Mouse (Mus musculus) kidney, embryonic 16.5 days (tissue): ENCODE results near the gene Wwc1. TPM values are rescaled to one million over a fixed set of nuclear protein-coding genes. Genes with fewer than 3 reads are reported as not detected.
"Not testable (repeated sequence)": the region's sequence is repeated elsewhere in the genome, so short reads cannot be mapped to it uniquely, and the experiment has no call there.

Source experiments
- ATAC-seq: fragments of 200-750 bp; cut with Nextera tagmentation; 2 replicates; pipeline ENCODE4 v1.8.0; 2017; ENCODE audit warnings: moderate TSS enrichment; ENCODE audit not compliant: low FRiP score, low TSS enrichment
- H3K27ac ChIP-seq: fragments of 300-500 bp; sonication (generic); 2 replicates; pipeline ENCODE4 v1.5.1; 2014; ENCODE audit warnings: low read length
- H3K27me3 ChIP-seq: fragments of 300-500 bp; sonication (generic); 2 replicates; pipeline ENCODE4 v1.6.1; 2014; ENCODE audit warnings: low read length, control low read depth, mixed read lengths; ENCODE audit not compliant: insufficient read depth
- H3K36me3 ChIP-seq: fragments of 300-500 bp; sonication (generic); 2 replicates; pipeline ENCODE4 v1.6.1; 2014; ENCODE audit warnings: low read length, control low read depth, mixed read lengths; ENCODE audit not compliant: insufficient read depth
- H3K4me1 ChIP-seq: fragments of 300-500 bp; sonication (generic); 2 replicates; pipeline ENCODE4 v1.6.1; 2014; ENCODE audit warnings: low read length, control low read depth, mixed read lengths; ENCODE audit not compliant: insufficient read depth
- H3K4me2 ChIP-seq: fragments of 300-500 bp; sonication (generic); replicated peaks from 2 replicates; pipeline ENCODE4 v1.6.1; 2014; ENCODE audit warnings: low read depth, low read length
- H3K4me3 ChIP-seq: fragments of 300-500 bp; sonication (generic); 2 replicates; pipeline ENCODE4 v1.5.1; 2014; ENCODE audit warnings: mild to moderate bottlenecking, low read length
- H3K9ac ChIP-seq: fragments of 300-500 bp; sonication (generic); replicated peaks from 2 replicates; pipeline ENCODE4 v1.6.1; 2014; ENCODE audit warnings: low read length
- H3K9me3 ChIP-seq: fragments of 300-500 bp; sonication (generic); 2 replicates; pipeline ENCODE4 v1.6.1; 2016; ENCODE audit warnings: low read length, control low read depth
- WGBS: fragments of 180-500 bp; shearing (Covaris S2); extraction: QIAGEN DNeasy Blood & Tissue Kit; methylation state at CpG from one replicate; pipeline ENCODE4 v1.1.7; 2014; 5-methylcytosine and 5-hydroxymethylcytosine counted together
- polyA plus RNA-seq: library from polyadenylated mRNA; unstranded; fragments of >200 nt; fragmentation: Nextera tagmentation; extraction: Ambion mirVana; gene quantifications from 2 replicates; pipeline ENCODE4 v1.2.1, GENCODE M21; 2015

Gene Wwc1
- polyA plus RNA-seq, 1 experiment from 2014 or later = 5.9 TPM

DNA sequence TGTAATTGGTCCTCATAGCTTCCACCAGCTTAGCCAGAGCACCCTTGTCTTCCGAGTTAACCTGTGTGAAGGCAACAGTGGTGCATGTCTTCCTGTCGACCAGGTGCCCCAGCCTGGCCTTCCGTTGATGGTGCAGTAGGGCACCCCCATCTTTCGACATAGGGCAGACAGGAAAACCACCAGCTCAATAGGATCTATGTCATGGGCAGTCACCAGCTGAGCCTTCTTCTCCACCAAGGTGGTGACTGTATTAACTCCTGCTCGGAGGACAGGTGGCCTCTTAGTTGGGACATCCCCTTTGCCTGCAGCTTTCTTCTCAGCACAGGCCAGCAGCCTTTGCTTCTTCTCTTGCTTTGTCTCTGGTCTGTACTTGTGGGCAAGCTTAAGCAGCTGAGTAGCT lies 187.5 kb downstream of the Wwc1 start:
- not testable (repeated sequence) for H3K9ac ChIP-seq, ATAC-seq, H3K27ac ChIP-seq, H3K4me2 ChIP-seq, H3K36me3 ChIP-seq, H3K9me3 ChIP-seq, H3K4me1 ChIP-seq, H3K4me3 ChIP-seq
- peaks cover 27% of the 10 kb centered on the region for H3K27me3 ChIP-seq
- 83% methylated on average over 5 of the region's 5 CpGs for WGBS

DNA sequence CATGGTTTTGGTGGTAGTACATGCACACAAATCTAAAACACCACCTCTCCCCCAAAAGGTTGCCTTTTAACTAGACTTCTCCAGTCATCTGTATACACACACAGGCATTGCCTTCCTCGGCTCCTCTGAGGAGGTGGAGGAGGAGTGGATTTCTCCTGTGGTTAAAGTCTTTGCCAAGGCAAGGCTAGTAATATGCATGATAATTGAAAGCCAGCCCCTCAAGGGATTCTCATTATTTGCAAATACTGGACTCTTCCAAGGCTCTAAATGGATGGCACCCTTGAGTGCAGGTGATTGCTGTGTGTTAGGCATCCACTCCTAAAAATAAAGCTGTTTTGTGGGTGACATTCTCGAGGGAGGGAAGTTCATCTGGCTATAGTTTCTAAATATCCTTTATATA lies 191.9 kb downstream of the Wwc1 start:
- ATAC-seq = no peak
- no peak overlapping the region for H3K27ac ChIP-seq
- 0 out of 2 replicates have a peak, but pooled peaks cover 5% of the 10 kb centered on the region for H3K9me3 ChIP-seq
- H3K27me3 ChIP-seq = no peaks in the 10 kb centered on the region
- peaks cover 33% of the 10 kb centered on the region for H3K36me3 ChIP-seq
- H3K4me3 ChIP-seq = no peak overlapping the region
- 88% methylated on average over 2 of the region's 2 CpGs for WGBS
- no peaks in the 10 kb centered on the region for H3K4me1 ChIP-seq
- no peak overlapping the region for H3K4me2 ChIP-seq
- no peak overlapping the region for H3K9ac ChIP-seq

Other genes with a start within 250 kb of the Wwc1 start
- gene Pank3, start 211.0 kb downstream of the Wwc1 start, polyA plus RNA-seq = 12.0 and 13.7 TPM in 2 replicates
- not detected in 2 replicates for gene Fbll1, start 181.6 kb downstream of the Wwc1 start, polyA plus RNA-seq
- 96.5 and 97.2 TPM in 2 replicates for gene Rars, start 146.0 kb downstream of the Wwc1 start, polyA plus RNA-seq